Mouse (Mus musculus): ENCODE results near the gene Commd3. TPM values are rescaled to one million over a fixed set of nuclear protein-coding genes. Genes with fewer than 3 reads are reported as not detected.

The Commd3 gene
- polyA plus RNA-seq, 1 experiment from 2014 or later = 263 TPM

DNA sequence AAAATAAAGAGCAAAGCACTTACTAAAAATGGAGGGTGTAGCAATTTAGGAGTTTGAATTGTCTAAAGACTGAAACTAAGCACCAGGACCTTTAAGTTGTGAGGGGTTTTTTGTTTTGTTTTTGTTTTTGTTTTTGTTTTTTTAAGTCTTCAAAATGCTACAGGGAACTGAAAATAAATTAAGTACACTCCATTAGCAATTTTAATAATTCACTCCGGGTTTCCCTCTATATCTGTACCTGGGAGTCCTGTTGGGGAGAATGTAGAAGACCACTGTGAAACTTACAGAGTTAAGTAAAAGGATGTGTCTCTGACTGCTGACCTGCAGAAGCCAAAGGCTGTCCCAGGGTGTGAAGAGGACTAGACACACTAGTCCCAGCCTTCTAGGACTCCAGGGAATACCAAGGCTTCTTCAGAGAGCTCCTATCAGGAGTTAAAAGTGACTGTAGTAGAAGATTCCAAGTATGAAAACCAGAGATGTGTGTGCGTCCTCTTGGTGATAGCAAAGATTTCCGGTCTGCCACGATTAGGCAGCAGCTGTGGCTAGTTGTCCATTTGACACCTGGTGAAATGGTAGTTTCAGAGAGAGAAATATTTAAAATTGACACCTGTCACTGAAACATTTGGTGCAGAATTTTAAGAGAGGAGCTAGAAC is 25.5 kb downstream of the Commd3 start:
- WGBS = 4% methylated on average over 4 of the region's 4 CpGs

GRCm38 (mm10) chr2:18698663-18699385 is 26.6 kb downstream of the Commd3 start:
- no peak overlapping the region for H3K9ac ChIP-seq (replicated peaks)
- peak; percentile 28; the same call in 1 of the 2 replicates for ATAC-seq (replicated peaks)
- no peaks in the 10 kb centered on the region for H3K9me3 ChIP-seq
- H3K27ac ChIP-seq (replicated peaks) = no peak overlapping the region
- WGBS = under 1% methylated on average over 56 of the region's 56 CpGs
- peaks cover 18% of the 10 kb centered on the region for H3K4me1 ChIP-seq
- 0 out of 2 replicates have a peak overlapping the region, but pooled peaks have one; percentile 7 for H3K4me2 ChIP-seq (replicated peaks)
- H3K36me3 ChIP-seq = no peaks in the 10 kb centered on the region
- H3K4me3 ChIP-seq = peak overlapping the region; percentile 3; the same call in 1 of the 2 replicates
- peaks cover 64% of the 10 kb centered on the region for H3K27me3 ChIP-seq

More for the DNA sequence above, 25.5 kb downstream of the Commd3 start:
- Histone ChIP-seq H3K27me3 (peaks cover 64% of the 10 kb centered on the region), H3K9ac (replicated peaks) (no peak overlapping the region), H3K4me3 (no peak overlapping the region), H3K4me2 (replicated peaks) (no peak overlapping the region), H3K36me3 (no peaks in the 10 kb centered on the region), H3K9me3 (no peaks in the 10 kb centered on the region), H3K27ac (replicated peaks) (no peak overlapping the region), H3K4me1 (peaks cover 22% of the 10 kb centered on the region)
- ATAC-seq (replicated peaks) = no peak

- Histone ChIP-seq H3K27me3 (peaks cover 64% of the 10 kb centered on the region), H3K36me3 (no peaks in the 10 kb centered on the region), H3K27ac (replicated peaks) (no peak overlapping the region), H3K4me3 (no peak overlapping the region), H3K4me1 (peaks cover 11% of the 10 kb centered on the region), H3K9me3 (no peaks in the 10 kb centered on the region), H3K4me2 (replicated peaks) (no peak overlapping the region), H3K9ac (replicated peaks) (no peak overlapping the region)
- 1% methylated on average over 11 of the region's 11 CpGs for WGBS
- ATAC-seq (replicated peaks) = no peak
Measured at GRCm38 (mm10) chr2:18699401-18699990, 27.3 kb downstream of the Commd3 start.

- 0 out of 2 replicates have a peak, but pooled peaks cover 5% of the 10 kb centered on the region for H3K27me3 ChIP-seq
- H3K36me3 ChIP-seq = no peaks in the 10 kb centered on the region
- ATAC-seq (replicated peaks) = no peak
Measured at GRCm38 (mm10) chr2:18710356-18710755, 38.2 kb downstream of the Commd3 start.

GRCm38 (mm10) chr2:18713071-18713470 is 40.9 kb downstream of the Commd3 start:
- Histone ChIP-seq H3K27me3 (0 out of 2 replicates have a peak, but pooled peaks cover 5% of the 10 kb centered on the region), H3K9me3 (no peaks in the 10 kb centered on the region), H3K4me1 (no peaks in the 10 kb centered on the region), H3K27ac (replicated peaks) (no peak overlapping the region), H3K9ac (replicated peaks) (no peak overlapping the region), H3K4me3 (no peak overlapping the region), H3K36me3 (no peaks in the 10 kb centered on the region), H3K4me2 (replicated peaks) (no peak overlapping the region)
- no peak for ATAC-seq (replicated peaks)
- 64% methylated on average over 2 of the region's 2 CpGs for WGBS

More at GRCm38 (mm10) chr2:18710356-18710755, 38.2 kb downstream of the Commd3 start:
- Histone ChIP-seq H3K4me3 (no peak overlapping the region), H3K4me2 (replicated peaks) (no peak overlapping the region), H3K4me1 (no peaks in the 10 kb centered on the region), H3K9ac (replicated peaks) (no peak overlapping the region), H3K27ac (replicated peaks) (no peak overlapping the region), H3K9me3 (no peaks in the 10 kb centered on the region)
- 59% methylated on average over 3 of the region's 3 CpGs for WGBS

GRCm38 (mm10) chr2:18714337-18714736 is 42.2 kb downstream of the Commd3 start:
- H3K9ac ChIP-seq (replicated peaks) = no peak overlapping the region
- 83% methylated on average over 3 of the region's 3 CpGs for WGBS
- H3K27me3 ChIP-seq = 0 out of 2 replicates have a peak, but pooled peaks cover 5% of the 10 kb centered on the region
- no peak overlapping the region for H3K4me3 ChIP-seq
- no peaks in the 10 kb centered on the region for H3K36me3 ChIP-seq
- no peak overlapping the region for H3K27ac ChIP-seq (replicated peaks)
- no peak overlapping the region for H3K4me2 ChIP-seq (replicated peaks)
- no peak for ATAC-seq (replicated peaks)
- H3K9me3 ChIP-seq = no peaks in the 10 kb centered on the region
- H3K4me1 ChIP-seq = no peaks in the 10 kb centered on the region

GRCm38 (mm10) chr2:18718521-18718920 is 46.3 kb downstream of the Commd3 start:
- H3K4me3 ChIP-seq = no peak overlapping the region
- no peaks in the 10 kb centered on the region for H3K36me3 ChIP-seq
- H3K4me1 ChIP-seq = no peaks in the 10 kb centered on the region
- H3K27ac ChIP-seq (replicated peaks) = no peak overlapping the region
- ATAC-seq (replicated peaks) = no peak
- no peaks in the 10 kb centered on the region for H3K9me3 ChIP-seq
- H3K27me3 ChIP-seq = peaks cover 9% of the 10 kb centered on the region; the same call in 1 of the 2 replicates
- 91% methylated on average over 4 of the region's 4 CpGs for WGBS
- H3K9ac ChIP-seq (replicated peaks) = no peak overlapping the region
- H3K4me2 ChIP-seq (replicated peaks) = no peak overlapping the region

- Histone ChIP-seq H3K9me3 (no peaks in the 10 kb centered on the region), H3K9ac (replicated peaks) (no peak overlapping the region), H3K27me3 (peaks cover 13% of the 10 kb centered on the region), H3K4me1 (no peaks in the 10 kb centered on the region), H3K36me3 (no peaks in the 10 kb centered on the region), H3K4me2 (replicated peaks) (no peak overlapping the region), H3K27ac (replicated peaks) (no peak overlapping the region), H3K4me3 (no peak overlapping the region)
- peak; percentile 55; the same call in 1 of the 2 replicates for ATAC-seq (replicated peaks)
- 8% methylated on average over 3 of the region's 3 CpGs for WGBS
Measured at GRCm38 (mm10) chr2:18722208-18722830, 50.1 kb downstream of the Commd3 start.

DNA sequence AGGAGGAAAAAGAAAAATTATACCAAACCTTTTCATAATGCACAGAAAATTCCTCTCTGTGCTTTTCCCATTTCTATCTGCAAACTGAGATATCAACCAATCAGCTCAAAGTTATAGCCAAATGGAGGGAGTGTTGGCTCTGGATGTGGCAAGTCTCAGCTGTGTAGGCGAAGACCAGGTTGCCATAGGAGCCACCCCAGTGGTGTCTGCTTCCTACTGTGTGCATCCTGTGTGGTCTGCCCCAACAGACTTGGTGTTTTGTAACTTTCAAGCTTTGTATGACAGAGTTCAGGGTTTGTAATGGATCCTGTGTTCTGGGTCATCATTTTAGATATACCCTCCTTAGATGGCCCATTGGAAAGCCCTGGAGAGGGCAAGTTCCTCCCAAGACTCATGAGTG is 52.3 kb downstream of the Commd3 start:
- no peak overlapping the region for H3K9ac ChIP-seq (replicated peaks)
- no peaks in the 10 kb centered on the region for H3K36me3 ChIP-seq
- no peak overlapping the region for H3K4me2 ChIP-seq (replicated peaks)
- H3K4me3 ChIP-seq = no peak overlapping the region
- 84% methylated on average over 1 of the region's 1 CpGs for WGBS
- H3K9me3 ChIP-seq = no peaks in the 10 kb centered on the region
- H3K4me1 ChIP-seq = no peaks in the 10 kb centered on the region
- no peak for ATAC-seq (replicated peaks)
- no peak overlapping the region for H3K27ac ChIP-seq (replicated peaks)
- H3K27me3 ChIP-seq = peaks cover 18% of the 10 kb centered on the region
